Comparison of ENCODE assay signal across 28 mouse cellular contexts in genomic region chr11:24348741-24349140, GRCm38 (mm10).
"Had no signal": no experiment of that assay in that cellular context is flagged by ENCODE, and none has a peak within 500 bp of the region (broad histone marks: within the 10 kb centered on the region; RNA-seq: fewer than 3 reads in every experiment).

No protein-coding gene starts in this region.

- DNase-seq: left cerebral cortex, postnatal 4 days; liver; liver, embryonic 13.5 days; liver, postnatal 0 days; lung, adult 18-20 months; lung, adult 2 months; lung, embryonic 14.5 days; lung, postnatal 10 days; lung, postnatal 14 days; lung, postnatal 36 days; lung, postnatal 4 days; midbrain, embryonic 14.5 days had no signal

- H3K27me3 ChIP-seq: limb, embryonic 12.5 days; limb, embryonic 13.5 days; limb, embryonic 15.5 days; liver, embryonic 12.5 days; liver, embryonic 13.5 days; liver, embryonic 15.5 days; lung, embryonic 15.5 days; megakaryocyte, embryonic 14.5 days; midbrain, embryonic 13.5 days; midbrain, embryonic 15.5 days; neural tube, embryonic 12.5 days had no signal

- H3K27ac ChIP-seq: limb, embryonic 10.5 days; limb, embryonic 12.5 days; limb, embryonic 13.5 days; limb, embryonic 15.5 days; liver, embryonic 12.5 days; liver, embryonic 13.5 days; liver, embryonic 14.5 days; liver, embryonic 15.5 days; lung, embryonic 15.5 days; macrophage; midbrain, embryonic 10.5 days; midbrain, embryonic 12.5 days; midbrain, embryonic 13.5 days; midbrain, embryonic 15.5 days; neural tube, embryonic 12.5 days had no signal

- H3K4me1 ChIP-seq: liver, embryonic 12.5 days; liver, embryonic 13.5 days; liver, embryonic 15.5 days; megakaryocyte, embryonic 14.5 days had no signal

- H3K4me3 ChIP-seq: limb, embryonic 10.5 days; limb, embryonic 12.5 days; limb, embryonic 13.5 days; limb, embryonic 15.5 days; liver, embryonic 12.5 days; liver, embryonic 13.5 days; liver, embryonic 15.5 days; lung, embryonic 15.5 days; megakaryocyte, embryonic 14.5 days; midbrain, embryonic 10.5 days; midbrain, embryonic 12.5 days; midbrain, embryonic 13.5 days; midbrain, embryonic 15.5 days; myocyte; neural tube, embryonic 12.5 days had no signal
